Mouse (Mus musculus) myocyte (in vitro differentiated cells): ENCODE results near the gene Rabgap1l.

Experiments used
- E2F4 ChIP-seq: IDR thresholded peaks from one replicate; pipeline ENCODE4 v1.6.1; 2011; ENCODE audit warnings: mild to moderate bottlenecking, control low read depth, moderate library complexity; ENCODE audit not compliant: insufficient read depth
- MAX ChIP-seq: IDR thresholded peaks from one replicate; pipeline ENCODE4 v1.6.1; 2011; ENCODE audit warnings: low read depth, mild to moderate bottlenecking, control low read depth
- MYOG ChIP-seq, 3 experiments: IDR thresholded peaks; one replicate each; pipeline ENCODE4 v1.6.1; 2011; ENCODE audit warnings: control low read depth in 2 of 3, low read depth in 2 of 3, mild to moderate bottlenecking in 2 of 3; ENCODE audit not compliant: insufficient read length in 2 of 3, control insufficient read depth in 1 of 3, insufficient read depth in 1 of 3
- POLR2A ChIP-seq: IDR thresholded peaks from one replicate; pipeline ENCODE4 v1.6.1; 2011; ENCODE audit warnings: low read depth, mild to moderate bottlenecking, control low read depth, moderate library complexity; ENCODE audit not compliant: insufficient read length
- POLR2AphosphoS2 ChIP-seq: IDR thresholded peaks from one replicate; pipeline ENCODE4 v1.6.1; 2011; ENCODE audit warnings: low read depth, control low read depth; ENCODE audit not compliant: insufficient read length
- TCF3 ChIP-seq: IDR thresholded peaks from one replicate; pipeline ENCODE4 v1.6.1; 2011; ENCODE audit warnings: low read depth, control low read depth; ENCODE audit not compliant: insufficient read length
- USF1 ChIP-seq: IDR thresholded peaks from one replicate; pipeline ENCODE4 v1.6.1; 2011; ENCODE audit warnings: low read depth, mild to moderate bottlenecking, control low read depth, moderate library complexity

DNA sequence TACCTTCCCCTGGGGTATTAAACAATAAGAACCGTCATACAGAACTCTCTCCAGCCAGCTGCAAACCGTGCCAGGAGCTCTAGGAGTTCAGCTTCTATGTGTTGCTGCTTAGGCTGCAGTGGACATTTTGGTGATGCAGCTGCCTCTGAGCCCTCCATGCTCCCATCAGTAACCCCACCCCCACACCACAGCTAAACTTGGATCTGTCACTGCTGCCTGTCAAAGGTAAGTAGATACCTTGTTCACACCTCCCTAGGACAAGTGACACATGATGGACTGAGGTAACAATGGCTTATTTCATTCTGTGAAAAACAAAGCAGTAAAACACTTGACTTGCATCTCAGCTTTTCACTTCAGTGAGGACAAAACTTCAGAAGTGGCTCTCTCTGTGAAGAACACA is 344.3 kb downstream of the Rabgap1l start:
- no peak for TF ChIP-seq POLR2A
- TF ChIP-seq MAX = no peak
- no peak for TF ChIP-seq E2F4
- no peak for TF ChIP-seq MYOG (IDR thresholded peaks at IDR 0.05; ENCODE audit: control insufficient read depth in 1 of 3, insufficient read depth in 1 of 3, insufficient read length in 2 of 3, low read depth in 2 of 3)
- no peak for TF ChIP-seq USF1
- no peak for TF ChIP-seq POLR2AphosphoS2
- no peak for TF ChIP-seq TCF3
